Mouse (Mus musculus): Measurements from ENCODE around the gene Vsnl1.

DNA sequence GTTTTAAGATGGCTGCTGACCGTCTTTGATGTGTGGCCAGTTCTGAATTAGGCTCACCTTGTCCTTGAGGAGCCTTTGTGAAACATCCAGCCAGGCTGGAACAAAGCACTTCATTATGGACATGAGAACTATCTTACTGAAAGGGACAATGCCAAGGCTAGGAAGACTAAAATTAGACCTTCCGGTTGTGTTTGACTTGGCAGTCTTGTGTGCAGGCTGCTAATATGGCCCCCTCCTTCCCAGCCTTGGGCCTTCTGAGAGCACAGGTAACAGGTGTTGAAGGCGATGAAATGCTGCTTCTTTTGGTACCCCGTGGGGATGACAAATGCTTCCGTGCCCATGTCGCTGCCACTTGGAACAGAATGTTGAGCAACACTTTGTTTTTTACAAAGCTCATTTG is 37.6 kb downstream of the Vsnl1 start:
- TF ChIP-seq TCF12 (IDR thresholded peaks at IDR 0.05; ENCODE audit: insufficient read depth, poor library complexity, severe bottlenecking) = no peak
- TF ChIP-seq POLR2A (IDR thresholded peaks at IDR 0.05; ENCODE audit: insufficient read length, low read depth) = no peak
- TF ChIP-seq MYOD1 (IDR thresholded peaks at IDR 0.05; ENCODE audit: control insufficient read depth in 1 of 3, insufficient read length in 2 of 3, low read depth in 2 of 3) = no peak
- no peak for TF ChIP-seq E2F4 (IDR thresholded peaks at IDR 0.05; ENCODE audit: insufficient read depth)
- no peak for TF ChIP-seq MAX (IDR thresholded peaks at IDR 0.05; ENCODE audit: low read depth)
- TF ChIP-seq MYOG (IDR thresholded peaks at IDR 0.05; ENCODE audit: control insufficient read depth in 1 of 3, insufficient read depth in 1 of 3, insufficient read length in 2 of 3, low read depth in 2 of 3) = no peak
- no peak for TF ChIP-seq POLR2AphosphoS2 (IDR thresholded peaks at IDR 0.05; ENCODE audit: insufficient read length, low read depth)
- TF ChIP-seq USF1 (IDR thresholded peaks at IDR 0.05; ENCODE audit: low read depth) = no peak
- TF ChIP-seq CEBPB (IDR thresholded peaks at IDR 0.05; ENCODE audit: insufficient read depth, poor library complexity, severe bottlenecking) = no peak
- no peak for TF ChIP-seq TCF3 (IDR thresholded peaks at IDR 0.05; ENCODE audit: insufficient read length, low read depth)

All from myocyte (in vitro differentiated cells).